Mouse (Mus musculus): Measurements from ENCODE around the gene Zrsr1.

DNA sequence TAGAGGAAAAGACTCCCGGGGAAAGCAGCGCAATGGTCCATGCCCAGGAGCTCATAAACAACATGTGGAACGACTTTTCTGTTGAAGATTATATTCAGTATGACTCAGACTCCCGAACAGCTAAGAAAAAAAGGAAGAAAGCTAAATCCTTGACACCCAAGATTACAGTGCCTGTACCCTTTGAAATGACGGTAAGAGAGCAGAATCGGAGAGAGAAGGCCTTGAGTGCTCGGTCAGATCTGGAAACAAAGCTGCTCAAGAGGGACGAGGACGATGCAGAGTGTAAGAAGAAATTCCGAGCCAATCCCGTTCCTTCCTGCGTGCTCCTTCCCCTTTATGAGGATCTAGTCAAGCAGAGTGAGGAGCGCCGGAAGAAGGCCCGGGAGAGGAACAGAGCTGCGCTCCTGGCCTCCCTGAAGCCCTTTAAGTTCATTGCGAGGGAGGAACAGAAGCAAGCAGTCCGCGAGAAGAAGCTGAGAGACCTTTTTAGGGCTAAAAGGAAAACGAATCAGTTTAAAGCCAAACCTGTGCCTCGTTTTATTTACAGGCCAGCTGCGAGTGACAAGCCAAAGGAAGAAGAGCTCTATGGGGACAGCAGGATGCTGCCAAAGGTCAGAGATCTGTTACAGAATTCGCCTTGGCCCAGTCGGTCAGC lies 48.4 kb downstream of the Zrsr1 start:
- no peak for TF ChIP-seq POLR2A (IDR thresholded peaks at IDR 0.05; ENCODE audit: low read depth, low read length)
- TF ChIP-seq CTCF (conservative IDR thresholded peaks at IDR 0.05; ENCODE audit: insufficient read depth, insufficient read length, low read depth, low read length), result no peak

All from kidney, adult 2 months (tissue).